Mouse (Mus musculus): Measurements from ENCODE around the gene Sapcd2.

DNA sequence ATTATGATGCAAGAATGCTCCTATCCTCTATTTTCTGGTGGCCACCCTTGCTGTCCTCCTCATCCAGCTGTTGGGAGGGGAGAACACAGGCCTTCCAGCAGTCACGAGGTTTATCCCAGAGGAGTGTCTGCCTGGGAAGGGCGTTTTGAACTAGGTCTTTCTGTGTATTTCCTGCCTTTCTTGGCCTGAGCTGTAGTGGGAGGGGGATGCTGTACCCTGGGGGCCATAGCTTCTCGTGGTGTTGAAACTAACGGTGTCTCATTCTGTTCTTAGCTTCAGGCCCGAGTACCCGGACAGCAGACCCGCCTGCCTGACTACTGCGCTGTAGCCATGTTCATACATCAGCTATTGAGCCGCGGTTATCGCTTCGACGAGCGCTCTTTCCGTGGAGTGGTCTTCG lies 28.2 kb downstream of the Sapcd2 start:
- no peak for TF ChIP-seq CTCF (IDR thresholded peaks at IDR 0.05; ENCODE audit: control insufficient read depth, insufficient read depth, insufficient replicate concordance, low read depth, low read length)
- no peak for TF ChIP-seq POLR2A (IDR thresholded peaks at IDR 0.05; ENCODE audit: control insufficient read depth, low read depth, low read length)

Measured in testis, adult 2 months (tissue).